Mouse (Mus musculus): ENCODE measurements around the gene Pdk2. TPM values are rescaled to one million over a fixed set of nuclear protein-coding genes. Genes with fewer than 3 reads are reported as not detected.
A peak's percentile ranks its signal among the peaks of the same experiment; 100 is the strongest.

Gene Pdk2
- polyA plus RNA-seq, 1 experiment from 2014 or later: 9.7 TPM

GRCm38 (mm10) chr11:94994208-94994814 is 46.8 kb downstream of the Pdk2 start:
- H3K36me3 ChIP-seq: peaks cover 54% of the 10 kb centered on the region
- no peak for DNase-seq (ENCODE audit: low spot score)
- H3K4me3 ChIP-seq: peak overlapping the region; percentile 81
- H3K27me3 ChIP-seq (ENCODE audit: low read depth, poor library complexity, severe bottlenecking): no peaks in the 10 kb centered on the region
- no peaks in the 10 kb centered on the region for H3K9me3 ChIP-seq (replicated peaks)
- peak overlapping the region; percentile 96 for H3K27ac ChIP-seq (replicated peaks)
- H3K4me1 ChIP-seq: peaks cover 77% of the 10 kb centered on the region
- WGBS: 62% methylated on average over 10 of the region's 10 CpGs

DNA sequence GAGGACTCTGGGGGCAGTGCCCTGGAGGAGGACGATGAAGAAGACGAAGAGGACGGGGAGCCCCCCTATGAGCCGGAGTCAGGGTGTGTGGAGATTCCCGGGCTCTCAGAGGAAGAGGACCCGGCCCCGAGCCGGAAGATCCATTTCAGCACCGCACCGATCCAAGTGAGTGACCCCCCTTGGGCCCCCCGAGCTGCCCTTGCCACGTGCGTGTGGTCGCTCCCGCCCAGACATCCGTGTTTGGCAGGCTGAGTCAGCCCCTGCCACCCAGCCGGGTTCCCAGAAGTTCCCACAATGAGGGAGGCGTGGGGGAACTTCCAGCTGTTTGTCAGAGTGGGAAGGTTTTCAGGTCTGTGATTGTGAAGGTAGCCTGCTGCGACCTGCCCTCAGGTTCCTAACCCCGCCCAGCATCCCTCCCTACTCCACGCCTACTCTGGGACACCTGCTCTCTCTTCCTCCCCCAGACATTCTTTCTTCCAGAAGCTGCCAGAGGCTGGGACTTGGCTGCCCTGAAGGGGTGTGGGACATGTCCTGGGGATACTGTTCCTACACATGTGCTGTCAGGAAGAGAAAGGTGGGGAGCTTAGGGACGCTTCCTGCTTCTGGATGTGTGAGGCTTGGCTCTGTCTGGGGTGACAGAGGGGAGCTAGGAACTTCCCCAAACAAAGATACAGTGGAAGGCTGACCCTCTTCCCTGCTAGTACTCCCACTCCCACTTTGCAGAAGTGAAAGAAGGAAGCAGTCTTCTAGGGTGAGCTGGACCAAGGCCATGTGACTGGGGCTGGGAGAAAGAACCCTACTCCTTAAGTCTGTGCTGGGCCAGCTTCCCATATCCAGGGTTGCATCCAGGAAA is 48.2 kb downstream of the Pdk2 start:
- Histone ChIP-seq H3K9me3 (replicated peaks) (no peaks in the 10 kb centered on the region), H3K27ac (replicated peaks) (peak overlapping the region; percentile 96), H3K27me3 (ENCODE audit: low read depth, poor library complexity, severe bottlenecking) (no peaks in the 10 kb centered on the region; the same call in 1 of the 2 replicates), H3K36me3 (peaks cover 40% of the 10 kb centered on the region), H3K4me3 (peak overlapping the region; percentile 81), H3K4me1 (peaks cover 86% of the 10 kb centered on the region)
- 2% methylated on average over 22 of the region's 22 CpGs for WGBS
- DNase-seq (ENCODE audit: low spot score): no peak

DNA sequence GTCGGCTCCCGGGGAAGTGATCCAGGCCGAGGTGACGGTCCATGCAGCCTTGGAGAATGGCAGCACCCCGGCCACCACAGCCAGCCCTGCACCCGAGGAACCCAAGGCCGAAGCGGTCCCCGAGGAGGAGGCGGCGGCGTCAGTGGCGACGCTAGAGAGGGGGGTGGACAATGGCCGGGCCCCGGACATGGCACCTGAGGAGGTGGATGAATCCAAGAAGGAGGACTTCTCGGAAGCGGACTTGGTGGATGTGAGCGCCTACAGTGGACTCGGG is 48.7 kb downstream of the Pdk2 start:
- DNase-seq (ENCODE audit: low spot score): no peak
- Histone ChIP-seq H3K36me3 (peaks cover 35% of the 10 kb centered on the region), H3K9me3 (replicated peaks) (no peaks in the 10 kb centered on the region), H3K4me1 (peaks cover 88% of the 10 kb centered on the region), H3K27me3 (ENCODE audit: low read depth, poor library complexity, severe bottlenecking) (no peaks in the 10 kb centered on the region; the same call in 1 of the 2 replicates), H3K27ac (replicated peaks) (peak overlapping the region; percentile 96), H3K4me3 (peak overlapping the region; percentile 81)
- WGBS: under 1% methylated on average over 20 of the region's 20 CpGs

DNA sequence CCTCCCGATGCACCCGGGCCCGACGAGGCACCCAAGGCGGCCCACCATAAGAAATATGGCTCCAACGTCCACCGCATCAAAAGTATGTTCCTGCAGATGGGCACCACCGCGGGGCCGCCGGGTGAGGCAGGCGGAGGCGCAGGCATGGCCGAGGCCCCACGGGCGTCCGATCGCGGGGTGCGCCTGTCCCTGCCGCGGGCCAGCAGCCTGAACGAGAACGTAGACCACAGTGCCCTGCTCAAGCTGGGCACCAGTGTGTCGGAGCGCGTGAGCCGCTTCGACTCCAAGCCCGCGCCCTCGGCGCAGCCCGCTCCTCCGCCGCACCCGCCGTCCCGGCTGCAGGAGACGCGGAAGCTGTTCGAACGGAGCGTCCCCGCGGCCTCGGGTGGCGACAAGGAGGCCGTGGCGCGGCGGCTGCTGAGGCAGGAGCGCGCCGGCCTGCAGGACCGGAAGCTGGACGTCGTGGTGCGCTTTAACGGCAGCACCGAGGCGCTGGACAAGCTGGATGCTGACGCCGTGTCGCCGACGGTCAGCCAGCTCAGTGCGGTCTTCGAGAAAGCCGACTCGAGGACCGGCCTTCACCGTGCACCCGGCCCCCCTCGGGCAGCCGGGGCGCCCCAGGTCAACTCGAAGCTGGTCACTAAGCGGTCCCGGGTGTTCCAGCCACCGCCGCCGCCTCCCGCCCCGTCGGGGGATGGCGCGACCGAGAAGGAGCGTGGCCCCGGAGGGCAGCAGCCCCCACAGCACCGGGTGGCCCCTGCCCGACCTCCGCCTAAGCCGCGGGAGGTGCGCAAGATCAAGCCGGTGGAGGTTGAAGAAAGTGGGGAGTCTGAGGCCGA is 49.3 kb downstream of the Pdk2 start:
- H3K4me1 ChIP-seq: peaks cover 93% of the 10 kb centered on the region
- H3K9me3 ChIP-seq (replicated peaks): no peaks in the 10 kb centered on the region
- no peaks in the 10 kb centered on the region; the same call in 1 of the 2 replicates for H3K27me3 ChIP-seq (ENCODE audit: low read depth, poor library complexity, severe bottlenecking)
- WGBS: under 1% methylated on average over 99 of the region's 99 CpGs
- H3K36me3 ChIP-seq: peaks cover 29% of the 10 kb centered on the region
- H3K4me3 ChIP-seq: peak overlapping the region; percentile 81
- peak overlapping the region; percentile 96 for H3K27ac ChIP-seq (replicated peaks)
- peak; percentile 66 for DNase-seq (ENCODE audit: low spot score)

DNA sequence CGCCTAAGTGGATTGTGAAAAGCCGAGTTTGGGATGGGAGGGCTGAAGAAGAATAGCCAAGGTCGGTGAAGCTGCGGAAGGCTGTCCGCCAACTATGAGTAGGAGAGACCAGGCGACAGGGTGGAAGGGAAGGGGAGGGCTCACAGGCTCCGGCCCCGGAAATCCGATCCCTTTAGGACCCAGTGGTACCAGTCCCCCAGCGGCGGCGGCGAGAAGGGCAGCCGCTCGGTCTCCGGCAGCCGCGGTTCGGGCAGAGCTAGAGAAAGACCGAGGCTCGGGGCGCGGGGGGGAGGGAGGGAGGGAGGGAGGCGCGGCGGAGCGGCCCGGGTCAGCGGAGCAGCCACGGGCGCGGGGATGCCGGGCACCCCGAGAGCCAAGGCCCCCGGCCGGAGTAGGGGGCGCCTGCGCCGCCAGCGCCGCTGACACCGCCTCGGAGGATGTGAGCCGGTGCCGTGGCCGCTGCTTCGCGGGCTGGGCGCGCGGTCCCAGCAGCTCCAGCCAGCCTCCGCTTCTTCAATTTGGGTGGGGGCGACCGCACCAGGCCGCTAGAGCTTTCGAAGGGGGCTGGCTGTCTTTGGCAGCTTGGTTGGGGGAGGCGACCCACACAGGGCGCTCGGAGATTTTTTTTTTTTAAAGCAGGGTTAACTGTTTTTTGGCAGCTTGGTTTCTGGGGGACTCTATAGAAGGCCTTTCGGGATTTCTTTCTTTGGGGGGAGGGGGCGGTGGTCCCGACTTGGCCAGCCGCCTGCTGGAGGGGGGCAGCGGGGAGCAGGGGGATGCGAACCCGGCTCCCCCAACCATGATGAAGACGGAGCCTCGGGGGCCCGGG is 50.2 kb downstream of the Pdk2 start, which contains the start of gene Ppp1r9b:
Ppp1r9b (plus strand) TSS at position 287 of the 829 bp plus-strand sequence.
- Histone ChIP-seq H3K27me3 (ENCODE audit: low read depth, poor library complexity, severe bottlenecking) (no peaks in the 10 kb centered on the region; the same call in 1 of the 2 replicates), H3K4me3 (peak within 1 kb of the TSS; percentile 81), H3K9me3 (replicated peaks) (no peaks in the 10 kb centered on the region), H3K36me3 (peaks cover 20% of the 10 kb centered on the region), H3K27ac (replicated peaks) (peak within 1 kb of the TSS; percentile 96), H3K4me1 (peaks cover 92% of the 10 kb centered on the region)
- peak; percentile 96 for DNase-seq (ENCODE audit: low spot score)
- under 1% methylated on average over 58 of the region's 69 CpGs for WGBS

DNA sequence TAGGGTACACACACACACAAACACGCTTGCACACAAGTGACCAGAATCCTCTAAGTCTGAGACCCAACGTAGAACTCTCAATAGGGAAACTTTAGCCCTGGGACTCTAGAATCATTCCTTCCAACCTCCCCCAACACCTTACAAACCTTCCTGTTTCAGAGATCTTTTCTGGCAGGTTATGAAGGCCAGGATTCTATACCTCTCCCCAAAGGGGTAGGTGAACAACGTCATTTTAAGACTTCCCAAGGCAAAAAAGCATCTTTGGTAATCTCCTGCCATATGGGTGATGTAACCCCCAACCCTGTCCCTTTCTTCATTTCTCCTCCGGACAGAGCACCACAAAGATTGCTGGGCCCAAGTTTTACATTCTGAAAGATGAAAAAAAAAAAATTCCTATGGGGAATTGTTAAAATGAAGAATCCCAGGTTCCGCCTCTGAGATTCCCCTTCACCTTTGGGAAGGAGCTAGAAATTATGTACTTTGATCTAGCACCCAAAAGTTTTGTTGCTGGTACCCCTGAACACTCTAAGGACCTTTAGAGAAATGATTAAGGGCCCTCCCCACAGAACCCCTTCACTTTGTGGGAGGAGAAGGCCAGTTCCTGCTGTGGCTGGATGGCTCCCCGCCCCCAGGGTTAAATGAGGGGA is 50.9 kb downstream of the Pdk2 start:
- peaks cover 89% of the 10 kb centered on the region for H3K4me1 ChIP-seq

DNA sequence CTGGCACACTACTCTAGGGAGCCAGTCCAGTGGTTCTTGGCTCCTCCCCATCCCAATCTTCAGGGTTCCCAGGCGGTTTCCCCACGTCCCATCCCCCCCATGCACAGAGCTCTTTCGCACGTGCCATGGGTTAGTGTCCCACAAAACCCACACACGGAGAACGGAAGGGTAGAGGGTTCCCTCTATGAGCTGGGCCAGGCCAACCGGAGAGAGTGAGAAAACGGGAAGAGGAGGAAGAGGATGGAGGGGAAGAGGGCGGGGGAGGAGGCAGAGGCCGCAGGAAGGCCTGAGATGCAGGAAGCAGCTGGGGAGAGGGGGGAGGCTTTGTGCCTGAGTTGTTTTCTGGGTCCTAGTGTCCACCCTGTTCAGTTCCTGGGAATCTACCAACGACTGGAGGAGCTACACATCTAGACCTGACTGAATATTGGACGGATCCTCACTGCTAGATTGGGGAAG is 51.6 kb downstream of the Pdk2 start:
- WGBS: under 1% methylated on average over 12 of the region's 12 CpGs
- Histone ChIP-seq H3K9me3 (replicated peaks) (no peaks in the 10 kb centered on the region), H3K4me3 (peak overlapping the region; percentile 81), H3K27ac (replicated peaks) (peak overlapping the region; percentile 96), H3K4me1 (peaks cover 85% of the 10 kb centered on the region), H3K36me3 (peaks cover 7% of the 10 kb centered on the region), H3K27me3 (ENCODE audit: low read depth, poor library complexity, severe bottlenecking) (no peaks in the 10 kb centered on the region; the same call in 1 of the 2 replicates)
- DNase-seq (ENCODE audit: low spot score): peak; percentile 93

More for the DNA sequence above, 50.9 kb downstream of the Pdk2 start:
- H3K27ac ChIP-seq (replicated peaks): peak overlapping the region; percentile 96
- 52% methylated on average over 6 of the region's 6 CpGs for WGBS
- H3K27me3 ChIP-seq (ENCODE audit: low read depth, poor library complexity, severe bottlenecking): no peaks in the 10 kb centered on the region; the same call in 1 of the 2 replicates
- H3K9me3 ChIP-seq (replicated peaks): no peaks in the 10 kb centered on the region
- DNase-seq (ENCODE audit: low spot score): no peak
- H3K4me3 ChIP-seq: peak overlapping the region; percentile 81
- peaks cover 14% of the 10 kb centered on the region for H3K36me3 ChIP-seq

DNA sequence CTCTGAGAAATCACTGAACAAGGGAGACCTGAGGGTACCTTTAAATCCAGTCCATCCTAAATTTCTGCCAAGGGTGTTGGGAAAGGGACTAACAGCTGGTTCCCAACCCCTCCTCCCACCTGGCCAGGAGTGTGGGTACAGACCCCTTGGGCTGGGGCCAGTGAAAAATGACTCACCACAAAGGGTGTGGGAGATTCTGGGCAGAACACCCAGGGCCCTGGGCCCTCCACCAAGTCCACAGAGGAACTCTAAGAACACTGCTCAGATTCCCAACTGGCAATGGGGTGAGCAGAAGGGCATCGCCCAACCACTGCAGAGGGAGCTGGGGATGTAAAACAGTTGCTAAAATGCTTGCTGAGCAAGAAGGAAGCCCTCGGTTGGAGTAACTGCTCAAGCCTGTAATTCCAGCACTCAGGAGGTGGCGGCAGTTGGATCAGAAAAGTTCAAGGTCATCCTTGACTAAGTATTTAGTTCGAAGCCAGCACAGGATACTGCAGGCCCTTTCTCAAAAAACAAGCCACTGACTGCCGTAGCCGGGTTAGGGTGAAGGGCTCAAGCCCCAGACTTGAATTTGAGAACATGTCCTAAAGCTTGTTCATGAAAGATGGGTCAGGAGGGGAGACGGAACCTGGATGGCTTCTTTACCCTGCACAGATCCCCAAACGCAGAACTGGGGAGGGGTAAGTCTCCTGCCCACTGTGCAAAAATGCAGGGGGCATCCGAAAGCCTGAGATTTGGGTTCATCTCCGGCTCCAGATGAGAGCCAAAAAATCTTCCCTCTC is 52.2 kb downstream of the Pdk2 start:
- H3K36me3 ChIP-seq: 0 out of 2 replicates have a peak, but pooled peaks cover 1% of the 10 kb centered on the region
- H3K4me3 ChIP-seq: peak overlapping the region; percentile 81
- no peaks in the 10 kb centered on the region; the same call in 1 of the 2 replicates for H3K27me3 ChIP-seq (ENCODE audit: low read depth, poor library complexity, severe bottlenecking)
- peak overlapping the region; percentile 96 for H3K27ac ChIP-seq (replicated peaks)
- no peaks in the 10 kb centered on the region for H3K9me3 ChIP-seq (replicated peaks)
- WGBS: 19% methylated on average over 10 of the region's 10 CpGs
- DNase-seq (ENCODE audit: low spot score): no peak
- H3K4me1 ChIP-seq: peaks cover 79% of the 10 kb centered on the region

DNA sequence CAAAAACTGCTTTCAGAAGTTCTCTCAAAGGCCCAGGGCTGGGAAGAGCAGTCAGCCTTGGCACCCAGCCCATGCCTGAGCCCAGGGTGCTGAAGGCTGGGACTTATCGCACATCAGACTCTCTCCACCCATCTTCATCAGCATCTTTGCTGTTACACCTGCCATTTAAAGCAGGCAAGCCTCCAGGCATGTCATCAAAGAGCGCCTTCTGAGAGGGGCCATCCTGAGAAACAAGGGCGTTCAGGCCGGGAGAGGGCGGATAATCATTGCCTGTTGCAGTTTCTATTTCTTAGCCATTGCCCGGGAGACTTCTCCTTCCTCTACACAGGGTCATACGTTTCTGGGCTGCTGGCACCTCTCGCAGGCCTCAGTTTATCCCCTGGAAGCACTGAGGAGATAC is 53.3 kb downstream of the Pdk2 start:
- H3K27ac ChIP-seq (replicated peaks): peak overlapping the region; percentile 67
- no peaks in the 10 kb centered on the region; the same call in 1 of the 2 replicates for H3K27me3 ChIP-seq (ENCODE audit: low read depth, poor library complexity, severe bottlenecking)
- no peaks in the 10 kb centered on the region for H3K36me3 ChIP-seq
- peaks cover 68% of the 10 kb centered on the region for H3K4me1 ChIP-seq
- no peaks in the 10 kb centered on the region for H3K9me3 ChIP-seq (replicated peaks)
- WGBS: 84% methylated on average over 8 of the region's 8 CpGs
- no peak overlapping the region for H3K4me3 ChIP-seq
- DNase-seq (ENCODE audit: low spot score): no peak

DNA sequence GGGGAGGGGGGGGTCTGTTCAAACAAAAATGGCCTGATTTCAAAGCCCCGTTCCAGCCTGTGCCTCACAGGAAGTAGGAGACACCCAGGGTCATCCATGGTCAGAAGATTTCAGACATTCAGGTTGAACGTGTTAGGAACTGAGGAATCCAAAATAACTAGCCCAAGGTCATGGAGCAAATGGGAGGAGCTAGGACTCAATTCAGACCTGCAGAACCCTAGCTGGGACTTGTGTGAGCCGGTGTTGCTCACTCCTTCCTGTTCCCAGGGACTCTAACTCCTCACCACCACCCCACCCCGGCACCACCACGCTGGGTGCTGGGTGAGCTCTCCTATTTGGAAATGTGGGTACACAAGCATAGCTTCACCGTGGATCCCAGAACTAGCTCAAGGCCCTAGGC is 53.8 kb downstream of the Pdk2 start:
- DNase-seq (ENCODE audit: low spot score): no peak
- Histone ChIP-seq H3K27me3 (ENCODE audit: low read depth, poor library complexity, severe bottlenecking) (no peaks in the 10 kb centered on the region; the same call in 1 of the 2 replicates), H3K9me3 (replicated peaks) (no peaks in the 10 kb centered on the region), H3K27ac (replicated peaks) (peak overlapping the region; percentile 67), H3K4me3 (peak overlapping the region; percentile 10; the same call in 1 of the 2 replicates), H3K4me1 (peaks cover 63% of the 10 kb centered on the region), H3K36me3 (no peaks in the 10 kb centered on the region)
- 48% methylated on average over 6 of the region's 6 CpGs for WGBS

- Histone ChIP-seq H3K27me3 (ENCODE audit: low read depth, poor library complexity, severe bottlenecking) (no peaks in the 10 kb centered on the region; the same call in 1 of the 2 replicates), H3K4me1 (peaks cover 54% of the 10 kb centered on the region), H3K27ac (replicated peaks) (peak overlapping the region; percentile 67; the same call in 1 of the 2 replicates), H3K36me3 (no peaks in the 10 kb centered on the region), H3K4me3 (no peak overlapping the region), H3K9me3 (replicated peaks) (no peaks in the 10 kb centered on the region)
- 78% methylated on average over 2 of the region's 2 CpGs for WGBS
- no peak for DNase-seq (ENCODE audit: low spot score)
These were observed 54.7 kb downstream of the Pdk2 start for GRCm38 (mm10) chr11:94986435-94986834.

All from midbrain, embryonic 10.5 days (tissue).